Mouse (Mus musculus) hematopoietic stem cell, adult 5-6 weeks (primary cell): ENCODE data around the gene Nit1. TPM values are rescaled to one million over a fixed set of nuclear protein-coding genes. Genes with fewer than 3 reads are reported as not detected.
"Not testable (repeated sequence)": the region's sequence is repeated elsewhere in the genome, so short reads cannot be mapped to it uniquely, and the experiment has no call there.

Experiments
- ATAC-seq, 2 experiments: fragments of 125-278 bp in 1 of 2; replicated peaks in 1 of 2; 2 replicates each; pipeline ENCODE4 v1.8.0; 2016 to 2017; ENCODE audit warnings: inconsistent platforms in 2 of 2, mild to moderate bottlenecking in 2 of 2, moderate number of reproducible peaks in 2 of 2, low read depth in 1 of 2, moderate TSS enrichment in 1 of 2; ENCODE audit not compliant: low FRiP score in 2 of 2, poor library complexity in 2 of 2, severe bottlenecking in 2 of 2, insufficient read depth in 1 of 2, low TSS enrichment in 1 of 2
- total RNA-seq: library from RNA; stranded (forward); fragments of 172-1452, 232-1000 nt; gene quantifications from 2 replicates; pipeline ENCODE4 v1.2.3, GENCODE M21; 2017

Gene Nit1
- total RNA-seq, 1 experiment from 2014 or later: 55.1 TPM

DNA sequence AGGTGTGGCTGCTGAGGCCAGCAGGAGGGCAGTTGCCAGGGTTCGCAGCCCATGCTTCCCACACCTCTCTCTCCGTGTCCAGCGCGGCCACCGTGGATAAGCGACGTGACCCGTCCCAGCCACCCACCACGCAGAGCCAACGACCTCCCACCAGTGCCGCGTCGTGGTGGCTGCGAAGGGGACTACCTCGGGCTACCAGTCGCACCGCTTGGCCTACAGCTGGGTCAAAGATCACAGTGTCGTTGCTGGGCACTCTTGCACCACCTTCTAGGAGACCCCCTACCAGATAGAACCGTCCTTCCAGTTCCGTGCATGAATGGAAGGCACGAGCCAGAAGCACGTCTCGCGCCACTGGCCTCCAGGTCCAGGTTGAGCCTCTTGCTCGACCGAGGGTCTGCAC is 14.8 kb upstream of the Nit1 start:
- ATAC-seq: peak in 1 of 2 experiments; percentile 7; a peak in 1 of 4 replicates

DNA sequence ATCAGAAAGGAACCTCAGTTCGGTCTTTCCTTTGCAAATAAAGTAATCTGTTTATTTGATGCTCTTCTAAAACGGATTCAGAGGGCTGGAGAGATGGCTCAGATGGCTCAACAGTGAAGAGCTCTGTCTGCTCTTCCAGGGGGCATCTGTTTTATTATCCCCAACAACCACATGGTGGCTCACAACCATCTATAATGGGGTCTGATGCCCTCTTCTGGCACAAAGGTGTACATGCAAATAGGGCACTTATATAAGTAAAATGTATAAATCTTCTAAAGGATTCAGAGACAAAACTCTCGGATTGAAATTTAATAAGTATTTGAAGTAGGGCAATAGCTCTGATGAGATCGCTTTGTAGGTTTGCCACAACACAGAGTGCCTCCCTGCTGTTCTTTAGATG is 13.0 kb upstream of the Nit1 start:
- peak in 1 of 2 experiments; percentile 22; a peak in 1 of 4 replicates for ATAC-seq

DNA sequence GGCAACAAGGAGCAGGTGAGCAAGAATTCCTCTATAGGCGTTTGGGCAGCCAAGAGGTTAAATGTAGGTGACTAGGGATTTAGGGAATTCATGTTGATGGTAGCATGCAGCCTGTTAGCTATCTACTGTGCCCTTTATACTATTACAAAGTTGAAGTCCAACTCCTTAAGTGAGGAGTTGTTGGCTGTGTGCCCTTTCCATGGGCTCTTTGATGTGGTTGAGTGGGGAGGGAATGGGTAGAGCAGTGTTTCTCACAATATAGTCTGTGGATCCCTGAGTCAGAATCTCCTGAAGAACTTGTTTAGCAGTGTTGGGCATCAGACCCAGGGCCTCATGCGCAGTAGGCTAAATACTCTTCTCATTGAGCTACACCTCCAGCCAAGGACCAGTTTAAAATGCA is 11.4 kb upstream of the Nit1 start:
- ATAC-seq: no peak

DNA sequence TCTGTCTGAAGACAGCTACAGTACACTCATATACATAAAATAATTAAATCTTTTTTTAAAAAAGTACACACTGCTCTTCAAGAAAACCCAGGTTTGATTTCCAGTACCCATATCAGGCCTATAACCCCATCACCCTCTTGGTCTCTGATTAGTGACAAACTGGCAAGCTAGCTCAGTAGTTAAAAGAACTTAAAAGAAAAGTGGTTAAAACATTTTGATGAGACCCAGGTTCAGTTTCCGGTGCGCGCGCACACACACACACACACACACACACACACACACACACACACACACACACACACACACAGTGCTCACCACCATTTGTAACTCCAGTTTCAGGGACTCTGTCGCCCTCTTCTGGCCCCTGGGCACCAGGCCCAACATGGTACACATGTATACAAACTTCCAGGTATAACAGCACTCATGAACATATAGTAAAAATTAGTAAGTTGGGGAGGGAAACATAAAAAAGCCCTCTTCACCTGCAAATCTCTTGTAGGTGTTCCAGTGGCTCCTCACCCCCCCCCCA is 10.4 kb upstream of the Nit1 start:
- no peak for ATAC-seq

DNA sequence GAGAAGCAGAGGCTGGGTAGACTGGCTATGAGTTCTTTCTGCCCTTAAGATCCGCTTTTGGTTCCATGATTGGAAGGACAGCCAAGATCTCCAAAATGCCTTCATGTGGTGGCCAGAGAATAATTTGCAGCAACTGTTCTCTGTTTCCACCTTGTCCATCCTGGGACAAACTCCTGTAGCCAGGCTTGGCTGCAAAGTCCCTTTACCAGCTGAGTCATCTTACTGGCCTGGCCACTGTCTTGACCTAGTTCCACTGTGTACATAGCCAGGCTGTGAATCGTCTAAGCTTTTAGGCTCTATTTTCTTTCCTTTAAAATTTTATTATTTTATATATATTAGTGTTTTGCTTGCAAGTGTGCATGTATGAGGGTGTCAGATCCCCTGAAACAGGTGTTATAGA is 3.8 kb upstream of the Nit1 start:
- no peak for ATAC-seq

DNA sequence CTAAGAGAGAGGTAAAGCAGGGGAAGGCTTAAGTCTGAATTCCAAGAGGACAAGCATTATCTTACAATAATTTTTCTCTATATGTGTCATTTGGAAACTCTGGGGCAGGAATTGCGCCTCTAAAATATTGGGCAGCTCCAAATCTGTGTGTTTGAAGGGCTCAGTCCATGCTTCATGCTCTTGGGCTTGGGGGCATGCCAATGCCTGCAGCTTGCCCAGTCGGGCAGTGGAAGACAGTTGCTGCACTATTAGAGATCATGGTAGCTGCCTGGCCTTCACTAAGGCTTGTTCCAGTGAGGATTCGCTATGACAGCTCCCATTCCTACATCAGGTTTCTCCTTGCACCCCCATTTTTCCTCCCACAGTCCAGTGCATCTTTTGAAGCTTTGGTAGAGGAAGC is 3.2 kb upstream of the Nit1 start:
- ATAC-seq: no peak

- peak; percentile 12 to 13; a peak in 2 of 4 replicates for ATAC-seq
These were observed 627 bp upstream of the Nit1 start for GRCm38 (mm10) chr1:171346095-171346450.

DNA sequence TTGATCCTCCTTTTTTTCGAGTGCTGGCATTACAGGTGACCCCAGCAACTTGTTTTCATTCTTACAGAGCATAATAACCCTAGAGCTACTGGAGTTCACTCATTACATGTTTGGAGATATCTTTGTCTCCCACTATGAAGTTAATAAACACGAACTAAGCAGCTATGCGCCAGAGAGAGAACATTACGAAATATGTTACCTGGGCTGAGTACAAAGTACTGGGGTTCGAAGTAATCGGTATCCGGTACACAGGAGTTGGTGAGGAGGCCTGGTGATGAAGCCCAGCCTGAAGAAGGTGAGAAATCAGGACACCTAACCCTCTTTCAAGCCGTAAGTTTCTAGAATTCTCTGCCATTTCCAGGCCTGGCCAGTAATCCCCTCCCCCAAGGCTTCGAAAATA is 731 bp downstream of the Nit1 start:
- no peak for ATAC-seq

GRCm38 (mm10) chr1:171343922-171344677 is 1.3 kb downstream of the Nit1 start:
- ATAC-seq: no peak

DNA sequence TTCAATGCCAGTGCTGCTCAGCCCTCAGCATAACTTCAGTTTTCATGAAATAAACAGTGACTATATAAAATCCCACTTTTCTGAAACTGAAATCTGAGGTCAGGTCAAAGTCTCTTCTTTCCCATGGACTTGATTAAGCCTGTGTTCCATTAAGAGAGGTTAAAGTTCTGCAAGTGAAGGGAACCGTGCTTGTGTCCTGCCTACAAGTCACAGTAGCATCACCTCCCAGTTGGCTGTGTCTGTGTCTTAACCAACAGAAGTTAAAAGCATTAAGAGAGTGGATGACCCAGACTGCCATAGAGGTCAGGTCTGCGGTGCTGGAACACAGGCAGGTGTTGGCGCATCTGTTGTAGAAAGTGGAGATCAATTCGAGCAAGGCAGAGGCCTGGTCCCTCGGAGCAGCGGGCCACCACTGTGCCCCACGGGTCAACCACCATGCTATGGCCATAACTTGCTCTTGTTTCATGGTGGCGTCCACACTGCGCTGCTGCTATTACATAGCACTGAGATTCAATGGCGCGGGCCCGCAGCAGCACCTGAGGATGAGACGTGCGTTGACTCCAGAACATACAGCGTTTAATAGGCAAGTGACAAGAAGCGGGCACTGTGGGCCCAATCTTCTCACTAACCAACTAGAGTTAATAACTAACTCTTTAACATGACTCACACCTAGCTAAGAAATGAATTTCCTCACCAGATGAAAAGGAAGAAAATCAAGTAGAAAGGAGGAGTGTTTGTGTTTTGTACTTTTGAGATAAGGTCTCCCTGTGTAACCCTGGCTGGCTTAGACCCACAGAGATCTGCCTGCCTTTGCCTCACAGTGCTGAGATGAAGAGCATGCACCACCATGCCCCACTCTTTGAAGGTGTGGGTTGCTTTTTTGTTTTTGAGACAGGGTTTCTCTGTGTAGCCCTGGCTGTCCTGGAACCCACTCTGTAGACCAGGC is 2.9 kb downstream of the Nit1 start:
- no peak for ATAC-seq

GRCm38 (mm10) chr1:171330216-171330560 is 15.3 kb downstream of the Nit1 start:
- ATAC-seq: no peak; a peak in 1 of 4 replicates

DNA sequence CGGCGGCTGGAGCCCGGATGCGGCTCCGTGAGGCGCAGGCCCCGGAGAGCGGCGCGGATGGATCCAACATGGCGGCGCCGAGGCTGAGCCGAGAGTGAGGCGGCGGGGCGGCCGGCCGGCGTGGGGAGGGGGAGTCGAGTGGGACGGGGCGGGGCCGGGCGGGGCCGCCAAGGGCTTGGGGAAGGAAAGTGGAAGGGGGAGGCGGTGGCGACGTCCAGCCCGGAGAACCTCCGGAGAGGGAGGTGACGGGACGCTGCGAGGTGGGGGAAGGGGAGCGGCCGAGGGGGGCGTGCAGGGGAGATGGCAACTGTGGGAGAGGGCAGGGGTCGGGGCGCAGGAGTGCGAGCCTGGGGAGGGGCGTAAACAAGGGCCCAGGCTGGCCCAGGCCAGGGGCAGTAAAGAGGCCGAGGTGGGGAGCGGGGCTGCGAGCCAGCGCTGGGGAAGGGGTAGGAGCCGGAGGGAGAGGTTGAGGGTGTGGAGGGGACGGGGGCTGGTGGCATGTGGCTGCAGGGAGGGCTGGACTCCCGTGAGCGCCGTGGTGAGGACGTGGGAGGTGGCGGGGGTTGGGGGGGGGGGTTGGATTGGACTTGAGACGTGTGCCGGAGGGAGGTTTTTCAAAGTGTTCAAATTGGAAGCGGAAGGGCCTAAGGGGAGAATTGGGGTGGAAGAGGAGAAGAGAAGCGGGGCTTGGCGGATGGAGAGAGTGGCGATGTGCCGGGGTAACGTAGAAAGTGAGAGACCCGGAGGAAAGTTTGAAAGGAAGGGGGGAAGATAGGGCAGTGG is 15.8 kb downstream of the Nit1 start:
- ATAC-seq: peak; percentile 37 to 59

DNA sequence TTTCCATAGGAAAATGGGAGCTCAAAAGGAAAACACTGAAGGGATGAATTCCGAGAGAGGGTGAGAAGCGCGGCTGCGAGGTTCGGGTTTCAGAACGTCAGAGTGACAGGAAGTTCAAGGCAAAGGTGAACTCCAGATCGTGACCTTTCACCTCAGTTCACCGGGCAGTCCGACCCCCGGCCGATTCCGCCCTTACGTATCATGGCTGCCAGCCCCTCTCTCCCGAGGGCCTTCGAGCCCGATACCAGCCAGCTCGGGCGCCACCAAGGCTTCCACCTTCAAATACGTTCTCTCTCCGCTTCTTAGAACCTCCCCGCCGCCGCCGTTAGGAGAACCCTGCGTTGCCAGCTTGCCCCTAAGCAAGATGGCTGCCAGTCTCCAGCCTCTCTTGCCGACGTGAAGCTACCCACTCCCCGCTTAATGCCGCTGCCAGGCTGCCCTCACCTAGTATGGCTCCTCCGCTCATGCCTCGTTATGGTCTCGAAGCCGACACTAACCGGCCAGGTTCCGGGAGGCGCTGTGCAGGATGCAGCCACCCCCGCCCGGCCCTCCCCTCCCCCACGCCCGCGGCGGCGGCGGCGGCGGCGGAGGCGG is 16.5 kb downstream of the Nit1 start, which contains the start of gene Dedd:
TSS of gene Dedd (plus strand) at position 307 of the 594 bp plus-strand sequence.
- ATAC-seq: peak; percentile 95

- no peak for ATAC-seq
These were observed 17.2 kb downstream of the Nit1 start for GRCm38 (mm10) chr1:171328244-171328643.

DNA sequence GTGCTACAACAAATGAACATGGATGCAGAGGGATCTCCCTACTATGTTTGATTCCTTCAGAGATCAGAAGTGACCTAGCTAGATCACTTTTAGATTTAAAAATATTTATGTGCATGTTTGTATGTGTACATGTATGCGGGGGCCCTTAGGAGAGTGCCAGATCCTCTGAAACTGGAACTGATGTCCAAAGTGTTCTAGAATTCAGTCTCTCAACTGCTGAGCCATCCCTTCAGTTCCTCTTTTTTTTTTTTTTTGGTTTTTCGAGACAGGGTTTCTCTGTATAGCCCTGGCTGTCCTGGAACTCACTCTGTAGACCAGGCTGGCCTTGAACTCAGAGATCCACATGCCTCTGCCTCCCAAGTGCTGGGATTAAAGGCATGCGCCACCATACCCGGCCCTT is 18.9 kb downstream of the Nit1 start:
- not testable (repeated sequence) for ATAC-seq

GRCm38 (mm10) chr1:171325571-171325970 is 19.9 kb downstream of the Nit1 start:
- ATAC-seq: no peak

GRCm38 (mm10) chr1:171322012-171322411 is 23.4 kb downstream of the Nit1 start:
- ATAC-seq: 0 out of 4 replicates have a peak, but pooled peaks of 1 of the 2 experiments have one; percentile 32
